Mouse (Mus musculus): ENCODE data around the gene Def8. TPM values are rescaled to one million over a fixed set of nuclear protein-coding genes. Genes with fewer than 3 reads are reported as not detected.
A peak's percentile ranks its signal among the peaks of the same experiment; 100 is the strongest.

Def8 gene
- polyA plus RNA-seq, 1 experiment from 2014 or later: 39.8 TPM

DNA sequence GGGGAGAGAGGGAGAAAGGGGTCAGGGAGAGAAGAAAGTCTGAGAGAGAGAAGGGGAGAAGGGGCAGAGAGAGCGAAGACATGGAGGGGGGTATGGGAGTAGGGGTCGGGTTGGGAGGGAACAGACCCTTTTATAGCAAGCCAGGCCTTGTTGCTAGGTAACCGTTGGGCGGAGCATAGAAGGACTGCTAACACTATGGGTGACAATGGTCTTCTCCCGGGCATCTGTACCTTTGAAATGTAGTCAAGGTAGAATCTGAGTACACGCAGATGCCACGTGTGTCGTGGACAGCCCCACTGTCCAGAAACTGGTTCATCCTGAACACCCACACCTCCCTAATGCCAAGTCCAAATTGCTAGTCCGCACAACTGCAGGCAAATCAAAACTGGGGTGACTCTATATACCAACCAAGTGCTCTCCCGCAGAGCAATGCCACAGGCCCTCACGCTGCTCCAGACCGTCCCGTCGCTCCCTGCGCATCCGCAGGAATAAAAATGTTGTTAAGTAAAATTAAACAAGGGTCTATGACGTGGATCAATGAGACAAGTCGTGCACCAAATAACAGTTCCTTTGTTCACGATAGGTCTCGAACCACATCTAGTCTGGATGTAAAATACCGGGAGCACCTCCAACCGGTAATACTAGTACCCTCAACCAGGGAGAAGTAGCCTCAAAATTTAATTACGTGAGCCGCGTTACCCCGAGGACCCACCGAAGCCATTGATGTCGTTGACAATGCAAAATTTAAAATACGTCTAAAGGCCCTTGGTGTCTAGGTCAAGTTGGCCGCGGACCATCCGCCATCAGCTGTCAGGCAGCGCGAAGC lies 53.8 kb downstream of the Def8 start:
- peaks cover 20% of the 10 kb centered on the region for H3K36me3 ChIP-seq
- H3K27ac ChIP-seq: peak overlapping the region; percentile 97
- peak overlapping the region; percentile 75 for H3K9ac ChIP-seq
- no peaks in the 10 kb centered on the region for H3K27me3 ChIP-seq
- H3K9me3 ChIP-seq (replicated peaks): no peaks in the 10 kb centered on the region
- peaks cover 19% of the 10 kb centered on the region for H3K4me1 ChIP-seq
- WGBS: 10% methylated on average over 34 of the region's 34 CpGs
- peak; percentile 37; the same call in 1 of the 2 replicates for ATAC-seq (replicated peaks; ENCODE audit: low FRiP score)
- H3K4me3 ChIP-seq (replicated peaks): peak overlapping the region; percentile 80
- H3K4me2 ChIP-seq: peak overlapping the region; percentile 72

DNA sequence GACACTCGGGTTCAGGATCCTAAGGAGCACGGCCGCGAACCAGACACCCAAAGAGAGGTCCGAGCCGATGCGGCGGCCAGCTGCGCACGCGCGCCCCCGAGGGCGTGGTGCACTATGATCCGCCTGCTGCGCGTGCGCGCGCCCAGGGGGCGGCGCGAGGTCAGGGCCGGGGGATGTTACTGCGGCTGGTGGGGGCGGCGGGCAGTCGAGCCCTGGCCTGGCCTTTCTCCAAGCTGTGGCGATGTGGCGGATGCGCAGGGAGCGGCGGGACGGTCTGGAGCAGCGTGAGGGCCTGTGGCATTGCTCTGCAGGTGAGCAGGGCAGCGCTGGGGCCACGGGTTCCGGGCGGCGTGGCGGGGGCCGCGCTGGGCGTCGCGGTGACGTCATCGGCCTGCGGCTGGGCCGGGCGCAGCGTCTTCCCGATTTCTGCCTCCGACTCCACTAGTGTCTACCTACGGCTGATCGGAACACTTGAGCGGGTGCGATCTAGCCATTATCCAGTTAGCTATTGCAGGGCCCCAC lies 54.5 kb downstream of the Def8 start, which contains the start of gene Afg3l1:
Gene Afg3l1, plus strand, starts transcription at position 167 of the 522 bp plus-strand sequence.
- ATAC-seq (replicated peaks; ENCODE audit: low FRiP score): peak; percentile 92
- Histone ChIP-seq H3K27ac (peak within 1 kb of the TSS; percentile 97), H3K9ac (peak within 1 kb of the TSS; percentile 75), H3K36me3 (peaks cover 26% of the 10 kb centered on the region), H3K4me2 (peak within 1 kb of the TSS; percentile 72), H3K27me3 (no peaks in the 10 kb centered on the region), H3K4me3 (replicated peaks) (peak within 1 kb of the TSS; percentile 80), H3K4me1 (peaks cover 19% of the 10 kb centered on the region), H3K9me3 (replicated peaks) (no peaks in the 10 kb centered on the region)
- WGBS: under 1% methylated on average over 57 of the region's 58 CpGs

DNA sequence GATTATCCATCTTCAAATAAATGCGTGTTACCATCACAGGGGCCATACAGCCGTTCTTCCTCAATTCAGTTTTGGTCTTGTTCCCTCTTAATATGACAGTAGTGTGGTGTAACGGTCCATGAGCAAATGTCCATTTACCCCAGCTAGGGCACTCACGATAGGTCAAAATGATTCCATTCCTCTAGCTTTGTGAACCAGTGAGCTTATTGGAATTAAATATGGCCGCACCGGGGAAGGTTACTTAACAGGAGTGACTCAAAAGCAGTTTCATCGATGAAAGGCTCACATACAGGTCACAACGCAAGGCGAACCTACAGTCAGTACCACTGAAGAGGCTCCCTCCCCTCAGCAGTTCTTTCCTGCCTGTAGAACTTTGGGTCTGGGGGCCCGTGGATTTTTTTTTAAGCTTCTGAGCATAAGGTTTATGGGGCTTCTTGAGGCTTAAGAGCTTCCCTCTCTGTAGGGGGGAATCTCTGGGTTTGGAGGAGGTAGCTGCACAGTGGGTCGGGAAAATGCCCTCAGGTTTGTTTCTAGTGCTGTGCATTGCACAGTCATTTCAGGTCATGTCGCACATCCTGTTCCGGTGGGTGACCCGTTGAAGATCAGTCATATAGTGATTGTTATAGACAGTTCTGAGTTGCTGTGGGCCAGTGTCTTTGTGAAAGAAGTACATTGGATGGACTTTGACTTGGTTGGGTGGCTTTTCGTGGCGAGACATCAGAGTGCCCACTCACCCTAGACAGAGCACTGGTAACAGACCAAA lies 55.3 kb downstream of the Def8 start:
- WGBS: 30% methylated on average over 16 of the region's 16 CpGs
- H3K9me3 ChIP-seq (replicated peaks): no peaks in the 10 kb centered on the region

DNA sequence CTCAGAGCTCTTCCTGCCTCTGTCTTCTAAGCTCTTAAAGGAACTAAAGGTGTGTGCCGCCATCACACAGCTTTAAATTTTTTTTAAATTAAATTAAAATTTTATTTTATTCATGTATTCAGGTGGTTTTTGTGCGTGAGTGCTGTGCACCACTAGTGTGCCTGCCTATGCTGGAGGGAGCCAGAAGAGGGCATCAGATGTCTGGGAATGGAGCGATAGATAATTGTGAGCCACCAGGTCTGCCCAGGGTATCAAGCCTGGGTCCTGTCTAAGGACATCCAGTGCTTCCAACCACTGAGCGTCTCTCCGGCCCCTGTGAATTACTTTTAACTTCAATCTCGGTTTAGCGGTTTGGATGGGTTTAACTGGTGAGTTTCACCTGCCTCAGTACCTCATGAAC lies 59.3 kb downstream of the Def8 start:
- Histone ChIP-seq H3K36me3 (peaks cover 70% of the 10 kb centered on the region), H3K4me1 (peaks cover 11% of the 10 kb centered on the region), H3K27me3 (no peaks in the 10 kb centered on the region), H3K4me2 (no peak overlapping the region), H3K9me3 (replicated peaks) (no peaks in the 10 kb centered on the region), H3K9ac (no peak overlapping the region), H3K4me3 (replicated peaks) (no peak overlapping the region), H3K27ac (no peak overlapping the region)
- ATAC-seq (replicated peaks; ENCODE audit: low FRiP score): no peak
- 89% methylated on average over 7 of the region's 7 CpGs for WGBS

More for the DNA sequence above, 55.3 kb downstream of the Def8 start:
- H3K4me3 ChIP-seq (replicated peaks): peak overlapping the region; percentile 80
- no peak for ATAC-seq (replicated peaks; ENCODE audit: low FRiP score)
- peaks cover 33% of the 10 kb centered on the region for H3K36me3 ChIP-seq
- peak overlapping the region; percentile 97 for H3K27ac ChIP-seq
- H3K9ac ChIP-seq: peak overlapping the region; percentile 75
- no peaks in the 10 kb centered on the region for H3K27me3 ChIP-seq
- H3K4me2 ChIP-seq: peak overlapping the region; percentile 72
- peaks cover 19% of the 10 kb centered on the region for H3K4me1 ChIP-seq

DNA sequence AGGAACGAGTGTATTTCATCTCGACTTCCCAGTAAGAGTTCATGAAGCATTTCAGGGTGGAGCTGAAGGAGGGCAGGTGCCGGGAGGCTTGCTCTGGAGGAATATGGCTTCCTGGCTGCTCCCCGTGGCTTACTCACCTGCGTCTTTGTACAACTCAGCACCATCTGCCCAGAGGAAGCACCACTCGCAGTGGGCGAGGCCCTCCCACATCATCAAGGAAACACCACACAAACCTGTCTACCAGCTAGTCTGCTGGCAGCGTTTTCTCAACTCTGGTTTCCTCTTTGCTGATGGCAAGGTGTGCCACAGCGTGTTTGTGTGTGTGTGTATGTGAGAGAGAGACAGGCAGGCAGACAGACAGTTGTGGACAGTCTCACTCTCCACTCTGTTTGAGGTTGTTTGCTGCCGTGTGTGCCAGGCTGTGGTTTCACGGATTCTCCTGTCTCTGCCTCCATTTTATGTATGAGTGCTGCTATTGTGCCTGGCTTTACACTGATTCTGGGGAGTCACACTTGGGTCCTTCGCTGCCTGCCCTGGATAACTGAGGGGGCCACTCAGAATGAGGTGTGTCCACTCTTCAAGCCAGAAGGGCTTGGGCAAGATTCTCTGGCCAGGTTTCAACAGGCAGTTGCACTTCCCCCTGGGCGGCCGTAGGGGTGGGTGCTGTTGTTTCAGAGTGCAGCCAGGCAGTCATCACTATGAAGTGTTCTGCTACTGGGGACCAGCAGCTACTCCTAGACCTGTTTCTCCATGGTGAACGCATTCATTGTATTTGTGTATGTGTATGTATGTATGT lies 68.2 kb downstream of the Def8 start:
- peaks cover 96% of the 10 kb centered on the region for H3K36me3 ChIP-seq
- no peak overlapping the region for H3K4me2 ChIP-seq
- no peak overlapping the region for H3K27ac ChIP-seq
- H3K4me3 ChIP-seq (replicated peaks): no peak overlapping the region
- ATAC-seq (replicated peaks; ENCODE audit: low FRiP score): no peak
- 91% methylated on average over 15 of the region's 15 CpGs for WGBS
- H3K9me3 ChIP-seq (replicated peaks): no peaks in the 10 kb centered on the region
- no peaks in the 10 kb centered on the region for H3K4me1 ChIP-seq
- no peak overlapping the region for H3K9ac ChIP-seq
- H3K27me3 ChIP-seq: no peaks in the 10 kb centered on the region

DNA sequence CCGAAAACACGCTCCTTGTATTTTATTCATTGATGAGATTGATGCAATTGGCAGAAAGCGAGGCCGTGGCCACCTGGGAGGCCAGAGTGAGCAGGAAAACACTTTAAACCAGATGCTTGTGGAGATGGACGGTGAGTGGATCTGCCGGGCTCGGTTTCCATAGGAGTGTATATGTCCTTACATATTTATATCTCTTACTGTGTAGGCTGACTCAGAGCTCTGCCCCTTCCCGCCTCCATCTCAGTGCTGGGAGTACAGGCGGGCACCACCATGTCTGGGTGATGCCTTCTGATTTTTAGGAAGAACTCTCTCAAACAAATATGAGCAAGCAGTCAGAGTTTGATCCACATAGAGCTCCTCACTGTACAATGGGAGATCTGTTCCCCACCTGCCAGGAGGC lies 69.6 kb downstream of the Def8 start:
- 97% methylated on average over 9 of the region's 9 CpGs for WGBS
- no peak overlapping the region for H3K9ac ChIP-seq
- no peak overlapping the region for H3K27ac ChIP-seq
- ATAC-seq (replicated peaks; ENCODE audit: low FRiP score): no peak
- H3K36me3 ChIP-seq: peaks cover 95% of the 10 kb centered on the region
- H3K4me3 ChIP-seq (replicated peaks): no peak overlapping the region
- H3K9me3 ChIP-seq (replicated peaks): no peaks in the 10 kb centered on the region
- H3K4me1 ChIP-seq: no peaks in the 10 kb centered on the region
- H3K4me2 ChIP-seq: no peak overlapping the region
- no peaks in the 10 kb centered on the region for H3K27me3 ChIP-seq

DNA sequence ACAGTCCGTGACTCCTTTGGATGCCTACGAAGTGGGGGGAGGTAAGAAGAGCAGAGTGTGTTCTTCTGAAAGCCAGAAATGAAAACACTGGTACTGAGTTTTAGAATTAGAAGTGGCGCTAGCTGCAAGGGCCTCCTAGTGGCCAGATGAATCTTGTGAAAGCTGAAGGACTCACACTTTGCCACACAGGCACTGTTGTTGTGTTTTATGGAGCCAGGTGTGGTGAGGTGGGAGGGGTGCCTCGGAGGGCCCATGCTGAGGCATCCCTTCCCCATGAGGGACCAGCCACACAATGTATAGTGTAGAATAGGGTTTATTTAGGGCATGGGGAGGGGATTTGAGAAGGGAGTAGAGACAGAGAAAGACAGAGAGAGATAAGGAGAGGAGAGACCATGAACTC lies 74.4 kb downstream of the Def8 start:
- Histone ChIP-seq H3K9ac (no peak overlapping the region), H3K9me3 (replicated peaks) (no peaks in the 10 kb centered on the region), H3K27ac (no peak overlapping the region), H3K4me3 (replicated peaks) (no peak overlapping the region), H3K4me1 (no peaks in the 10 kb centered on the region), H3K27me3 (no peaks in the 10 kb centered on the region), H3K36me3 (peaks cover 95% of the 10 kb centered on the region), H3K4me2 (no peak overlapping the region)
- 80% methylated on average over 4 of the region's 4 CpGs for WGBS
- no peak for ATAC-seq (replicated peaks; ENCODE audit: low FRiP score)

DNA sequence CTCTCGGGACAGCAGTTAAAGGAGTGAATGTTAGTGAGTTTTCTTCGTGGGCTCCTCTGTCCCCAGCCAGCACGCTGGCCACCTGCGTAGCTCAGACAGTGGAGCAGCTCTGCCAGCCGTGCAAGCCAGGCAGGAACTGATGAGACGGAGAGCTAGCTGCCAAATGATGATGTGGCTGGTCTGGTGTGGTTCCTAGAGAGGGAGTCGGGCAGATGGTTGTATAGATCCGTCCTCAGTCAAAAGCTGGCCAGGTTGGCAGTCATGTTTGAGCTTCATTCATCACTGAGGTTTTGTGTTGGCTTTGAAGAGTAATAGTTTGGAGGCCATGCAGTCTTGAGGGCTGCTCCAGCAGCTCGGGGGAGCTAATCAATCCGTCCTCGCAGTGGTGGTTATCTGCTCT lies 75.6 kb downstream of the Def8 start:
- Histone ChIP-seq H3K4me3 (replicated peaks) (no peak overlapping the region), H3K36me3 (peaks cover 95% of the 10 kb centered on the region), H3K4me1 (no peaks in the 10 kb centered on the region), H3K27me3 (no peaks in the 10 kb centered on the region), H3K9me3 (replicated peaks) (0 out of 2 replicates have a peak, but pooled peaks cover 4% of the 10 kb centered on the region), H3K9ac (no peak overlapping the region), H3K4me2 (no peak overlapping the region), H3K27ac (no peak overlapping the region)
- 91% methylated on average over 11 of the region's 11 CpGs for WGBS
- no peak for ATAC-seq (replicated peaks; ENCODE audit: low FRiP score)

DNA sequence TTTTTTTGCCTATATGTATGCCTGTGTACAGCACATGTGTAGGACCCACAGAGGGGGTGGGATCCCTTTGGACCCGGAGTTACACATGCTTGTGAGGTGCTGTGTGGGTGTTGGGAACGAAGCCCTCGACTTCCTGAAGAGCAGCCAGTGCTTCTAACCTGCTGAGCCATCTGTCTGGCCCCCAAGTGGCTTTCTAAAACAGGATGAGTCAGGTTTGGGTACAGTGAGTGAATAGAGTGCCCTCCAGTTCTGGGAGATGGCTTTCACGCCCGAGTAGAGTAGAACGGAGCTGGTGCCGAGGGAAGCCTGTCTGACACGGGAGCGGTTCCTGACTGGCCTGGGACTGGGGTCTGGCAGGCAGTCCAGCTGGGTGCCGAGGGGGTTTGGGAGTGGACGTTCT lies 76.2 kb downstream of the Def8 start:
- 0 out of 2 replicates have a peak, but pooled peaks cover 4% of the 10 kb centered on the region for H3K9me3 ChIP-seq (replicated peaks)
- 92% methylated on average over 11 of the region's 11 CpGs for WGBS
- peaks cover 95% of the 10 kb centered on the region for H3K36me3 ChIP-seq
- H3K27ac ChIP-seq: no peak overlapping the region
- no peak overlapping the region for H3K4me2 ChIP-seq
- H3K9ac ChIP-seq: no peak overlapping the region
- no peak for ATAC-seq (replicated peaks; ENCODE audit: low FRiP score)
- peaks cover 5% of the 10 kb centered on the region for H3K4me1 ChIP-seq
- no peak overlapping the region for H3K4me3 ChIP-seq (replicated peaks)
- H3K27me3 ChIP-seq: no peaks in the 10 kb centered on the region

DNA sequence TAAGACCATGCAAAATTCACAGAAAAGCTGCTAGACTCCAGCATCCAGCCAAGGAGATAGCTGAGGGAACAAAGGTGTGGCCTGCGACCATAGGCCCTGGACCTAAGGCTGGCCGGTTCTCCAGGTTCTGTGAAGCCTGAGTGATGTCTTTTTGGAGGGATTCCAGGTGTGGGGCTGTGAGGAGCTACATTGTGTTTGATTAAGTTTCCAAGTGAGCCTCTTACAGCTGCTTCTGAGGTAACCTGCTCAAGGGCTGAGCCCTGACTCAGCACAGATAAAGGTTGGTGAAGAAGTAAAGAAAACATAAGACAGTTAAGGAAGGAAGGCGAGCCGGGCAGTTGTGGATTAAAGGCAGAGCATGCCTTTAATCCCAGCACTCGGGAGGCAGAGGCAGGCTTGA lies 78.9 kb downstream of the Def8 start:
- Histone ChIP-seq H3K4me1 (peaks cover 21% of the 10 kb centered on the region), H3K36me3 (peaks cover 92% of the 10 kb centered on the region), H3K27ac (no peak overlapping the region), H3K9ac (no peak overlapping the region), H3K4me2 (no peak overlapping the region), H3K9me3 (replicated peaks) (0 out of 2 replicates have a peak, but pooled peaks cover 4% of the 10 kb centered on the region), H3K4me3 (replicated peaks) (no peak overlapping the region), H3K27me3 (no peaks in the 10 kb centered on the region)
- 91% methylated on average over 5 of the region's 5 CpGs for WGBS
- ATAC-seq (replicated peaks; ENCODE audit: low FRiP score): no peak

DNA sequence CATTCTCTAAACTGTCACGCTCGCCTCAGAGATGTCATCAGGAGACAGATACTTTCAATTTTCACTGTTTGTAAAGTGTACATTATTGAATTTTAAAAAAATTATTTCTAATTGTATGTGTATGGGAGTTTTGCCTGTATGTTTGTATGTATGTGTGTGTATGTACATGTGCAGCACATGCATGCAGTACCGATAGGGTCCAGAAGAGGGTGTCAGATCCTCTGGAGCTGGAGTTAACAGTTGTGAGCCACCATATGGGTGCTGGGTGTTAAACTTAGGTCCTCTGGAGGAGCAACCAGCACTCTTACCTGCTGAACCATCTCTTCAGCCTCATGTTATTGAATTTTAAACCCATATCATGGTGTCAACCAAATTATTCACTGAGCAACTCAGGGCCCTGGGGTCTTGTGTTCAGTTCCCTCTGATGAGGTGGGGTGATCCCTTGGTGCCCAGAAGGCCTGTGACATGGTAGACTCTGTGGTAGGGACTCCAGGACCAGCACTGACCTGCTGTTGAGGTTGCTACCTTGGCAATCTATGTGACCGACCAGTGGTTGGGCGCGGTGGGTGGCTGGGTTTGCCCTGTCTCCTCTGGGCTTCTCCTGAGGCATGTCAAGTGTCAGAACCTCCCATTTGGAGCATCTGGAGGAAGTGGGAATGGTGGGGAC lies 80.6 kb downstream of the Def8 start:
- Histone ChIP-seq H3K9ac (no peak overlapping the region), H3K4me2 (no peak overlapping the region), H3K27me3 (no peaks in the 10 kb centered on the region), H3K4me1 (peaks cover 21% of the 10 kb centered on the region), H3K36me3 (peaks cover 96% of the 10 kb centered on the region), H3K27ac (peak overlapping the region; percentile 66; the same call in 1 of the 2 replicates), H3K9me3 (replicated peaks) (0 out of 2 replicates have a peak, but pooled peaks cover 4% of the 10 kb centered on the region), H3K4me3 (replicated peaks) (no peak overlapping the region)
- no peak for ATAC-seq (replicated peaks; ENCODE audit: low FRiP score)
- 99% methylated on average over 6 of the region's 6 CpGs for WGBS
